Mouse (Mus musculus): ENCODE measurements around the gene Hrh1. TPM values are rescaled to one million over a fixed set of nuclear protein-coding genes. Genes with fewer than 3 reads are reported as not detected.

The Hrh1 gene
- polyA plus RNA-seq, 2 experiments from 2014 or later: not detected

DNA sequence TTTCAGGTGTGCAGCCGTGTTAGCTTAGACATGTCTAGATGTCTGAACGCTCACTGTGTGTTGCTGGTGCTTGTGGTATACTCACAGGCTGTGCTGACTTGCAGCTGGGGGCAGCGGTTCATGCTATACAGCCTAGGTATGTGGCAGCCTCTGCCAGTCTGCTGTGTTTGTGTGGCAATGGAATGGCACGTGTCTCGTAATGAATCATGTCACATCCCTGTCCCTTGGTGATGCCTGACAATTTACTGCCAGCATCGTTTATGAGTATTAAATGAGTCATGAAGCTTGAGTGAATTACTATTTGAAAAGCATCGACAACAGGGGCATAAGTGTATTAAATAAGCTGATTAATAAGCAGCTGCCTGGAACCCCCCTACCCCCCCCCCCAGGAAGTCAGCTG lies 9.3 kb downstream of the Hrh1 start:
- ATAC-seq: no peak

- no peak for ATAC-seq
Measured at GRCm38 (mm10) chr6:114408278-114408677, 10.5 kb downstream of the Hrh1 start.

DNA sequence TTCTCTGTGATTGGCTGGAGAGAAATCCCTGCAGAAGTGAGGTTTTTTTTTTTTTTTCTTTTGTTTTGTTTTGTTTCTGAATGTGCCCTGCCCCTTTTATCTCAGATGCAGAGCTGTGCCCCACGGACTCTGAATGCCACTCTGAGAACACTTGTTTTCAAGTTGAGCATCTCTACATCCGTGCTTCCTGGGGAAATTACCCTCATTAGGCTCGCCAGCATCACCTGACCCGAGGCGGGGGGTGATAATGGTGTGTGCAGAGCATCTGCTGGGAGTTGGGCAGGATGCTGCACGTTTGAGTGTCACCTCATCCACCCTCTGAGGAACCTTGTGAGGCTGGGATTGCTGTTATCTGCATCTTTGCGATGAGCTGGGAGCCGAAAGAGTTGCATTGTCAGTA lies 14.2 kb downstream of the Hrh1 start:
- ATAC-seq: peak; percentile 46

DNA sequence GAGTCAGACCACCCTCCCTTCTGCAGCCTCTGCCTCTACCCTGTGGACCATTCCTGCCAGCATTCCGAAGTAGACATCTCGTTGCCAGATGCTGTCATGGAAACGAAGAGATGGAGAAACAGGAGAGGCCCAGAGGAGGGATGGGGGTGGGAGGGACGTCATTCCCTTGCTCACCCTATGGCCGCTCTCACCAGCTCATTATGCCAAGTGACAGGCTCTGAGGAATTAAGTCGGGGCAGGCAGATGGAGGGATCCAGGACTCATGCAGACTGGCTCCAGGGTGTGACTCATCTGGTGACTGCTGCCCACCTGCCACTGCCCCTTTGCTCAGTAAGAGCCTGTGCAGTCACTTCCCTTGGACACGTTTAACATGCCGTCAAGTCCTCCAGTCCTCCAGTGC lies 16.8 kb downstream of the Hrh1 start:
- ATAC-seq: no peak

GRCm38 (mm10) chr6:114418037-114418436 lies 20.3 kb downstream of the Hrh1 start:
- no peak for ATAC-seq

- no peak for ATAC-seq
Measured at GRCm38 (mm10) chr6:114421061-114421460, 23.3 kb downstream of the Hrh1 start.

DNA sequence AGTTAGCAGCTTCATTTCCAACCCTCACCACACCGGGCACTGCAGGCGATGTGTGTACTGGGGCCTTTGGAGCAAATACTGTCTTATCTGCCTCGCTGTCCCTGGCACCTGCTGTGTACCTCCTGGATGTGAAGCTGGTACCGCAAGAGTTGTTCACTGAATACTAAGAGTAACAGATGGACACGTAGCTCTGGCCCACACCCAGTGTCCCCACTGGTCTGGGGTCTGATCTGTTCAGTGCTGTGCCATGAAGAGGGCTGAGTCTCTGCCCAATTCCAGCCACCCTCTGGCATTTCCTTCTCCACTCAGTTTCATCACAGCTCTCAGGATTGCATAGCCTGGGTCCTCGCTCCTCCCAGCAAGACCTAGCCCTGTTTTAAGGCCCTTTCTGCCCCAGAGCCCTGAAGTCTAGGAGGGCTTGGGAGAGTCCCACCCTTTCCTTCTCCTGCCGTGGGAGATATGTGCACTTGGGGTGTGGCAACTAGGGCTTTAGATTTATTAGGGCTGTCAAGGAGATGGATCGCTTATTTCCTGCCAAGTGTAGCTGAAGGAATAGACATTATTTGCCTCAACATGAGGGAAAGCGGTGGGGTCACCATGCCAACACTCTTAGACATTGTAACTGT lies 25.4 kb downstream of the Hrh1 start:
- ATAC-seq: no peak

GRCm38 (mm10) chr6:114425343-114425742 lies 27.6 kb downstream of the Hrh1 start:
- no peak for ATAC-seq

GRCm38 (mm10) chr6:114427641-114428040 lies 29.9 kb downstream of the Hrh1 start:
- ATAC-seq: no peak

DNA sequence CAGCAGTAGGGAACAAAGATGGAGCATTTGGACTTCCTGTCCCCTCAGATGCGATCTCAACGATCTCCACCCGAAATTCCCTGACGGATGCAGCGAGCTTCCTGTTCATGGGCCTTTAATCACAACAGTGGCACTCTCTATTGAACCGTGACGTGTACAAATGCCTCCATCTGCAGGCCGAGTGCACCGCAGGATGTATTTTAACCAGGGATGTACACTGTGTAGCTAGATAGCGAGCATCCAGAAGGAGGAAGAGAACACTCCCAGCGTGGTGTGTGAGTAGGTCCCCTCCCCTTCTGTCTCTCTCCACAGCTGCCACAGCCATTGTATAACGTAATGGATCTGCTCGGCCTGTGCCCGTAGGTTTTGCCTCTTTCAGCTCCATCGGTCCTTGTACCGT lies 31.1 kb downstream of the Hrh1 start:
- ATAC-seq: no peak

DNA sequence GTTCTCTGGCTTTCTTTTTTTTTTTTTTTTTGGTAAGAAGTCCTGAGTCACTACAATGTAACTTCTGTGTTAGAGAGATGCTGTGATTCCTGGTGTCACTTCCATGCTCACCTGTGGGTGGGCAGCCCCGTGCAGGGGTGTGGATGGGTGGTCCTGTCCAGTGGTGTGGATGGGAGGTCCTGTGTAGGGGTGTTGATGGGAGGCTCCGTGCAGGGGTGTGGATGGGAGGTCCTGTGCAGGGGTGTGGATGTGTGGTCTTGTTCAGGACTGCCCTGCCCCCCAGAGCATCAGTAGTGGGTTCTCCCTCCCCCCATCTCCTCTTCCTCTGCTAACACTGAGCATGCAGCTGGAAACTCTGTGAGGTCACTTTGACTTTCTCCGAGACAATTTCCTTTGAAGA lies 34.9 kb downstream of the Hrh1 start:
- ATAC-seq: no peak

GRCm38 (mm10) chr6:114434524-114434923 lies 36.8 kb downstream of the Hrh1 start:
- no peak for ATAC-seq

DNA sequence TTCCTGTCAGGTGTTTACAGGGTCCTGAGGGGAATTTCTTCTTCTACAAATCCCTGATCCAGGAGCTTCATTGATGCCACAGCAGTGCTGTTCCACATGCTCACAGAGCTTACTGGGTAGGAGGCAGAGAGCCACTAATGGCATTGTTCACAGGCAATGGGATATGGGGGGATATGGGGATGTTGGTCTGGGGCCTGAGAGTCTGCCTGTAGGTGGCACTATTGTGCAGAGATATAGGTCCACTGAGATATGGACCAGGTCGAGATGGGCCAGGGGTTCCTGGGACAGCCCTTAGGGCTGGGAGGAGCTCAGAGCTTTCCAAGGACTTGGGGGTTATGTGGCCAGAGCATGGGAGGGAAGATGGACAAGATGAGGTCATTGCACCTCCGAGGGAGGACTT lies 42.6 kb downstream of the Hrh1 start:
- ATAC-seq: no peak

- ATAC-seq: no peak
Measured at GRCm38 (mm10) chr6:114440788-114441453, 43.2 kb downstream of the Hrh1 start.

DNA sequence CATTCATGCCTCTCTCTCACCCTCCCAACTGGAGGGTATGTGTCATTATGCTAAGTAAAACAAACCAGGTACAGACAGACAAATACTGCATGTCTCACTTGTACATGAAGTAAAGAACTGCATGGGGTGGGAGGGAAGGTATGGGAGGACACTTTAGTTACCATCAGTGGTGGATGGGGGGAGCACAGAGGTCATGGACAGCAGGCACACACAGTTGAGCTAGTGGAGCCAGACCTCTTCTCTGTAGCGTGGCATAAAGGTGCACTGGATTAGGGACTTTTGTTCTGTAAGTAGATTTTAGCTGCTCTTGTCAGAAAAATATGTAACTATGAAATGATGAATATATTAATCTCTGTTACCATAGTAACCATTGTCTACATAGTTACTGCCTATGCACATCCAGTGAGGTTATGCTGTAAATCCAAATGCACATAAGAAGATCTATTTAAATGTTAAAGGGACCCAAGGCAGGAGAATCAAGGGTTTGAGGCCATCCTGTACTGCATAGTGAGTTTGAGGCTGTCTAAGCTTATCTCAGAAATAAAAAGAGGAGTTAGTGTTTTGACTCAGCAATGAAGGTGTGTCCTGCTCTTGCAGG lies 46.6 kb downstream of the Hrh1 start:
- no peak for ATAC-seq

DNA sequence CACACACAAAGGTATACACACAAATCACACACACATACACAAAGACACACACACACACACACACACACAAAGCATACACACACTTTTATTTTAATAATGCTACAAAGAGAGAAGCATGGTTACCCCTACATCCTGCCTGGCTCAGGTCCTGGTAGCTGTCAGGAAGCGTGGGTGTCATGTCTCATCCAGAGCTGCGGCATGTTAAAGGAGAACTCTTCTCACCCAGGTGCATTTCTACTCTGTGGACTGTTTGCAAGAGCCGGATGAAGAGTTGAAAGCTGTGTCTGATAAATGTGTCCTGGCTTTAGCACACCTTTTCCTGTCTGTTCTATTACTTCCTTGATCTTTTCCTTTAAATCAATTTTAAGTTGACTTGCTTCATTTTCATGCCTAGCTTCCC lies 47.2 kb downstream of the Hrh1 start:
- ATAC-seq: no peak

DNA sequence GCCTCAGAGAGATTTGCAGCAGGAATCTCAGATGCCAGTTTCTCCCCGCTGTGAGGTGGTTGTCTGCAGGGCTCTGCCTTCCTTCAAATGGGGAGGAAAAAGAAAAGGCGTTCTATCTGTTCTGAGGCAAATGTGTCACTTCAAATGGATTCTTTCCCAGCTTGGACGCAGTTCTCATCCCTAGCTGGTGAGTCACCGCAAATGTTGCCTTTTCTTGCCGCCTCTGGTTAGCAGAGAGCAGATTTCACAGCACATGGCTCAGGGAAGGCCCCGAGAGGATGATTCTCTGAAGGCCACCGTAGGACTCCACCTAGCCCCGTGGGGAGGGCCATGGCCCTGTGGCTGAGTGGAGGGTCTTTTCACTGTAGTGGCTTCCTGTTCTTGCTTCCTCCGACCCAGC lies 51.2 kb downstream of the Hrh1 start:
- ATAC-seq: no peak

GRCm38 (mm10) chr6:114455267-114455666 lies 57.5 kb downstream of the Hrh1 start:
- no peak for ATAC-seq

- ATAC-seq: no peak
Measured at GRCm38 (mm10) chr6:114456255-114457042, 58.7 kb downstream of the Hrh1 start.

- no peak for ATAC-seq
Measured at GRCm38 (mm10) chr6:114457299-114457698, 59.6 kb downstream of the Hrh1 start.

DNA sequence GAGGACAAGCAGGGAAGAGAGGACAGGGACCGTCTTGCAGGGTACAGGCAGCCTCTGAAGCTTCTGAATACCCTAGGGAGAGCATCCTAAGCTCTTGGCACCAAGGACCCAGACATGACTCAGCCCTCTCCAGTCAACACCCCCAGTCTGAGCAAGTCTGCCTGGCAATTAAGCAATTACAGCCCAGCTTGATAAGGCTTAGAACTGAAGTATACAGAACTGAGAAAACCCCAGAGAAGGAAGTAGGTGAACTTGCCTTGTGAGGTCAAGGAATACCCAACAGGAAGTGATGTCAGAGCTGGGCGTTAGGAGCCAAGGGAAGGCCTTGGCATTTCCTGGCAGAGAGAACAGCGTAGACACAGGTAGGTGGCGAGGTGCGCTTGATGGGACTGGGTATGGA lies 60.5 kb downstream of the Hrh1 start:
- ATAC-seq: no peak

DNA sequence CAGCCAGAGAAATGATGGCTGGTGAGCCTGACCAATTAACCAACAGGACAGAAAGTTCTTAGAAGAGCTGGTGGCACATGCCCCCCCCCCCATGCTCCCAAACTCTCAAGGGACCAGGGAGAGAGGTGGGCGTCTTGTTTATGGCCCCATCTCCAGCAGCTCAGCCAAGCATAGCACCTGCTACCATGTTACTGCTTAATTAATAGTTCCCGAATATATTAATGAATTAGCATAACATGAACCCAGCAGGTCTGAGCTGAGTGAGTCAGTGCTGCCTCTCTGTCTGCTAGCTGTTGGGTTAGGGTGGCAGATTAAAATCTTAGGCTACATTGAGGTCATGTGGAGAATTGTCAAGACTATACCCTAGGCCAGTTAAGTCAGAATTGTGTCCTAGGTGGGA lies 62.2 kb downstream of the Hrh1 start:
- no peak for ATAC-seq

GRCm38 (mm10) chr6:114461536-114461935 lies 63.8 kb downstream of the Hrh1 start:
- ATAC-seq: no peak

- no peak for ATAC-seq
Measured at GRCm38 (mm10) chr6:114462747-114463146, 65.0 kb downstream of the Hrh1 start.
